Mouse (Mus musculus): ENCODE measurements around the gene Smim15.

GRCm38 (mm10) chr13:108039902-108040301, 4.3 kb upstream of the Smim15 start:
- TF ChIP-seq CTCF (IDR thresholded peaks at IDR 0.05; ENCODE audit: extremely low read depth, insufficient read length, insufficient replicate concordance, low read depth, low read length) = no peak
- no peak for TF ChIP-seq POLR2A (IDR thresholded peaks at IDR 0.05; ENCODE audit: low read depth, low read length)
